Mouse (Mus musculus): ENCODE data around the gene Ski. TPM values are rescaled to one million over a fixed set of nuclear protein-coding genes. Genes with fewer than 3 reads are reported as not detected.
"Not testable (repeated sequence)": the region's sequence is repeated elsewhere in the genome, so short reads cannot be mapped to it uniquely, and the experiment has no call there.

Ski gene
- polyA plus RNA-seq, 1 experiment: 0.57 TPM

DNA sequence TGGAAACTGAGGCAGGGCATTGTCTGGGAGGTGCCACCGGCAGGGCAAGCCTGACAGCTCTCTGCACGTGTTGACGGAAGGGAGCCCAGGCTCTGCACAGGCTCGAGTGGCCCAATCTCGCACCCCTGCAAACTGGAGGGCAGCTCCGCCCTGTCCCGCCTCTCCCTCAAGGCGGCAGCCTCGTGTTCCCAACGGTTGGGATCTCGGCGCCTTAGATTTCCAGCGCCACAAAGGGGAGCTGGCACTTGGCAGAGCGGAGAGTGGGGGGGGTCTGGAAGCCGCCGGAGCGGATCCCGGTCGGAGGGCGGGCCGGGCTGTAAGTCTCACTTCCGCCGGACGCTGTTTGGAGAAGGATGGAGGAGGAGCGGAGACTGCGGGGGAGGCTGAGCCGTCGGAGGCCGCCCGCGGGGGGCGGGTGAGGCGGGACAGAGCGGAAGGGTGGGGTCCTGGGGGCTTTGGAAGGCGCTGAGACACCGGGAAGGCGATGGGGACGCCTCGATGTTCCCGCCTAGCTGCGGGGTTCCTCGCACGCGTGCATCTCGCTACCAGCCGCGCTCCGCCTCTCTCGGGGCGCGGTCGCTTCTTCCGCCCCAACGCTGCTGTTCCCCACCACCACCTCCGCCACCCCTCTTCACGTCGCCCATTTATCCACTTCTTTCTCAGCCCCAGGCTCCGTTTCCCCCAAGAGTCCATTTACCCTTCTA, 27.4 kb upstream of the Ski start, which contains the start of gene Faap20:
Faap20 (plus strand) TSS at position 155 of the 704 bp plus-strand sequence.
- Histone ChIP-seq H3K27me3 (ENCODE audit: control insufficient read depth) (no peaks in the 10 kb centered on the region), H3K36me3 (ENCODE audit: control insufficient read depth) (no peaks in the 10 kb centered on the region; the same call in 1 of the 2 replicates), H3K9me3 (ENCODE audit: control insufficient read depth, low read length) (no peaks in the 10 kb centered on the region), H3K4me1 (ENCODE audit: control insufficient read depth) (peaks cover 22% of the 10 kb centered on the region), H3K4me3 (replicated peaks) (peak within 1 kb of the TSS; percentile 72)
- TF ChIP-seq TAL1 (IDR thresholded peaks at IDR 0.05; ENCODE audit: low read length) (no peak), GATA1 (IDR thresholded peaks at IDR 0.05; ENCODE audit: low read length) (no peak)

DNA sequence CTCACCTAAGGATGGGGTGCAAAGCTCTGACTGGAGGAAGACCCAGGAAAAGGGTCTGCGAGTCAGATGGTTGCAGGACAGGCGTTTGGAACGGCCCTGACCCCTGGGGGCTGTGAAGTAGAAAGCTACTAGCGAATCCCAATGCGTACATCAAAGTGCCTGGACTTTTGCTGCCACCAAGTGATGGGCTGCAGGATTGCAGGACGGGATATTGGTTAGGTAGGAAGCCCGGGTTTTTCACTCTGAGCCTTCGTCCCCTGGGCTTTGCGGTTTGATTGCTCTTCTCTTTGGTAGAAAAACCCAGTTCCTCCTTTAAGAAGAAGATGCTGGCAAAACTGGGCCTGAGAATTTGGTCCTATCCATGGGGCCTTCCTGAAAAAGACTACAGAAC, 26.9 kb upstream of the Ski start:
- H3K4me1 ChIP-seq (ENCODE audit: control insufficient read depth): peaks cover 22% of the 10 kb centered on the region

DNA sequence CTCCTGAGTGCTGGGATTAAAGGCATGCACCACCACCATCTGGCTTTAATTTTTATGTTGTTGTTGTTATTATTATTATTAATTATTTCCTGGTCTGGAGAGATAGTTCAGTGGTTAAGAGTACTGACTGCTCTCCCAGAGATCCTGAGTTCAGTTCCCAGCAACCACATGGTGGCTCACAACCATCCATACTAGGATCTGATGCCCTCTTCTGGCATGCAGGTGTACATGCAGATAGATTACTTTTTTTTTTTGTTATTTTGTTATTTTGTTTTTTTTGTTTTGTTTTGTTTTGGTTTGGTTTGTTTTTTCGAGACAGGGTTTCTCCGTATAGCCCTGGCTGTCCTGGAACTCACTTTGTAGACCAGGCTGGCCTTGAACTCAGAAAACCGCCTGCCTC, 25.7 kb upstream of the Ski start:
- not testable (repeated sequence) for H3K9me3 ChIP-seq (ENCODE audit: control insufficient read depth, low read length); H3K4me3 ChIP-seq (replicated peaks); H3K27me3 ChIP-seq (ENCODE audit: control insufficient read depth); H3K36me3 ChIP-seq (ENCODE audit: control insufficient read depth)
- H3K4me1 ChIP-seq (ENCODE audit: control insufficient read depth): peaks cover 22% of the 10 kb centered on the region

More for the DNA sequence above, 26.9 kb upstream of the Ski start:
- no peaks in the 10 kb centered on the region for H3K9me3 ChIP-seq (ENCODE audit: control insufficient read depth, low read length)
- no peaks in the 10 kb centered on the region for H3K27me3 ChIP-seq (ENCODE audit: control insufficient read depth)
- peak overlapping the region; percentile 72 for H3K4me3 ChIP-seq (replicated peaks)
- TF ChIP-seq GATA1 (IDR thresholded peaks at IDR 0.05; ENCODE audit: low read length) (no peak), TAL1 (IDR thresholded peaks at IDR 0.05; ENCODE audit: low read length) (no peak)
- H3K36me3 ChIP-seq (ENCODE audit: control insufficient read depth): no peaks in the 10 kb centered on the region; the same call in 1 of the 2 replicates

DNA sequence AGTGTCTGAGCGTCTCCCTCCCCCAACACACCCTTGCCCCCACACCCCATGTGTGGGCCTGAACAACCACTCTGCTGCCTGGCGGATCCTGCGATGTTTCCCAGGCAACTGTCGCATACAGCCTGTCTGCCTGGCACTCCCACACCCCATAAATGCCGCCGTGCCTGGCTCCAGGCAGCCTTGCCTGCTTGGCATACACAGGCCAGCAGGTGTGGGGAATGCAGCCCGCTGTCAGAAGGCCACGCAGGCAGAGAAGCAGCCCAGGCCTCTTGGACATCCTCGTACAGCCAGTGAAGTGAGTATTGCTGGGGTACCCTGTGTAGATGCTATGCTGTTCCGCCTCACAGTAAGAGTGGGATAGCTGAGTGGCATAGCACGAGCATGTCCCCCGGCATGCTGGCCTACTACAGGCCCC, 24.3 kb upstream of the Ski start:
- Histone ChIP-seq H3K4me3 (replicated peaks) (no peak overlapping the region), H3K4me1 (ENCODE audit: control insufficient read depth) (peaks cover 22% of the 10 kb centered on the region)
- TF ChIP-seq TAL1 (IDR thresholded peaks at IDR 0.05; ENCODE audit: low read length) (no peak), GATA1 (IDR thresholded peaks at IDR 0.05; ENCODE audit: low read length) (no peak)

DNA sequence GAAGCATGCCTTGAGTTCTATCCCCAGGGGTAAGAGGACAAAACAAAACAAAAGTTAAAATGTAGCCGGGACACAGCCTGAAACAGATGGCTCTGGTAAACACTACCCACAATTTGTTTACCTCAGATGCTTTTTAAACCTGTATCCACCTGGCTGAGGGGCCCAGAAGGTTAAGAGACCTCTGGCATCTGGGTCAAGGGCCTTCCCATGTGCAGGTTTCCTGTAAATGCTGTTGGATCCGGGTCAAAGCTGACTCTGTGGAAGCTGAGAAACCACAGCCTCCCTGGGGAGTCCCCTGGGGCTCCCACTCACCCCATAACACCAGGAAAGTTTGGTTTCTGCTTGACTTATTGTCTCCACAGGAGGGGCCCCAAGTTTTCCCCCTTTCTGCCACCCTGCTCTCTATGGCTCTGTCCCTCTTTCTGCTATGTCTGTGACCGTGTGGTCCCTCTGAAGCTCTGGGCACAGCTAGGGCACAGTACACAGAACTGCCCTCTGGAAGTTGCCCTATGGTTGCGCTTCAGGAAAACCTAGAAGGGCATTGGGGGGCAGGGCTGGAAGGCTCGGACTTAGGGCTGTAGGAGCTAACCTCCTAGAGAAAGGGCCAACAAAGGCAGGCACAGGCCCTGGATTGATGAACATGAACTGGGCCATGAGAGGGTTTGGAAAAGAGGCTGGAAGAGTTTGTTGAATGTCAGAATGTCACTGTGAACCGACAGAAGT, 23.5 kb upstream of the Ski start:
- no peaks in the 10 kb centered on the region for H3K36me3 ChIP-seq (ENCODE audit: control insufficient read depth)
- no peak overlapping the region for H3K4me3 ChIP-seq (replicated peaks)
- peaks cover 22% of the 10 kb centered on the region for H3K4me1 ChIP-seq (ENCODE audit: control insufficient read depth)
- H3K27me3 ChIP-seq (ENCODE audit: control insufficient read depth): no peaks in the 10 kb centered on the region
- H3K9me3 ChIP-seq (ENCODE audit: control insufficient read depth, low read length): no peaks in the 10 kb centered on the region
- TF ChIP-seq TAL1 (IDR thresholded peaks at IDR 0.05; ENCODE audit: low read length) (no peak), GATA1 (IDR thresholded peaks at IDR 0.05; ENCODE audit: low read length) (no peak)

More for the DNA sequence above, 24.3 kb upstream of the Ski start:
- Histone ChIP-seq H3K9me3 (ENCODE audit: control insufficient read depth, low read length) (no peaks in the 10 kb centered on the region), H3K36me3 (ENCODE audit: control insufficient read depth) (no peaks in the 10 kb centered on the region), H3K27me3 (ENCODE audit: control insufficient read depth) (no peaks in the 10 kb centered on the region)

DNA sequence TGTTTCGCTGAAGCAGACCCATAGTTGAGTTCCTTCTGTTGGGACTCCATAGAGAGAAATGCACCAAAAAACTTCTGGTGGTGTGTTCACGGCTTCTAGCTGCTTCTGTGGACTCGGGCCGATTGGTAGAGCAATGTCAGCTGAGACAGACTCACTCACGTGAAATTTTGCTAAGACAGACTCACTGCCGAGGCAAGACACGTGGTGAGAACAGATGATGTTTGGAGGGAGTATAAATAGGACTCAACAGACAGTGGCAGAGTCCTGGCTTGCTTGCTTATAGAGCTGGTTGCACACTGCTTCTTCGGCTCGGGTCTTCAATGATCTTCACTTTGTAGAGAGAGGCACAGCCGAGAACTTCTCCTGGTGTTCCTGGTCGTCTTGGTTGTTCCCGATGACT, 20.8 kb upstream of the Ski start:
- Histone ChIP-seq H3K4me1 (ENCODE audit: control insufficient read depth) (no peaks in the 10 kb centered on the region), H3K27me3 (ENCODE audit: control insufficient read depth) (no peaks in the 10 kb centered on the region), H3K4me3 (replicated peaks) (no peak overlapping the region), H3K36me3 (ENCODE audit: control insufficient read depth) (no peaks in the 10 kb centered on the region), H3K9me3 (ENCODE audit: control insufficient read depth, low read length) (no peaks in the 10 kb centered on the region)
- TF ChIP-seq GATA1 (IDR thresholded peaks at IDR 0.05; ENCODE audit: low read length) (no peak), TAL1 (IDR thresholded peaks at IDR 0.05; ENCODE audit: low read length) (no peak)

DNA sequence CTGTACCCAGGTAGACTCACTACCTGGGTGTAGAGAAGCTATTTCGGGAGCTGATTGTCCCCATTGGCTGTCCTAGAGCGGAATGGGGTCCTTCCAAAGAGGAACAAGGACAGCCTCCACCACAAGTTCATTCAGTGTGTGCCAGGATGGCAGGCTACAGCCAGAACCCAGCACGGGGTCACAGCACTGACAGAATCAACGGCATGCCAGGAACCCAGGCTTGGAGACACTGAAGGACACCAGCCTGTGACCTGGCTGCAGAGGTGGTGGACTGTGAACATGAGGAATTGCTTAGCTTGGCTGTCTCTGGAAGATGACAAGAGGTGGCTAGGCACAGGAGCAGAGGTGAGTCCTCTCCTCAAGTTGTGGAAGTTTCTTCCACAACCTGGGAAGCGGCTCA, 19.9 kb upstream of the Ski start:
- H3K4me1 ChIP-seq (ENCODE audit: control insufficient read depth): no peaks in the 10 kb centered on the region
- TF ChIP-seq GATA1 (IDR thresholded peaks at IDR 0.05; ENCODE audit: low read length) (no peak), TAL1 (IDR thresholded peaks at IDR 0.05; ENCODE audit: low read length) (no peak)
- no peaks in the 10 kb centered on the region for H3K9me3 ChIP-seq (ENCODE audit: control insufficient read depth, low read length)
- H3K4me3 ChIP-seq (replicated peaks): no peak overlapping the region
- H3K36me3 ChIP-seq (ENCODE audit: control insufficient read depth): no peaks in the 10 kb centered on the region
- H3K27me3 ChIP-seq (ENCODE audit: control insufficient read depth): no peaks in the 10 kb centered on the region

DNA sequence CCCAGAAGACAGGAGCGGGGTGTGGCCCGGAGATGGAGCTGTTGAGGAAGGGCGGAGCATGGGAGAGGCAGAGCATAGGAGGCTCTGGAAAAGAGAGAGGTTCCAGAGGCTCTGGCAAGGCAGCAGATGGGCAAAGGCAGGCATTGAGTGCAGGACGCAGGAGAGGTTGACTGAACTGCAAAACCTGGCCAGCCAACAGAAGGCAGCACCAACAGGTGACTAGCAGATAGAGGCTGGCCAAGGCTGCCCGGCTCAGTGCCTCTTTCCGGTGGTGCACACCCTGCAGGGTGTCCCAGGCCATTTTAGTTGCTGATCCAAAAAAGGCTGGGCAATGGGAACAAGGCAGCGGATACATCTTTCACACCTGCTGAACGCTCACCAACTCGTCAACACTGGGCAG, 19.4 kb upstream of the Ski start:
- Histone ChIP-seq H3K36me3 (ENCODE audit: control insufficient read depth) (no peaks in the 10 kb centered on the region), H3K27me3 (ENCODE audit: control insufficient read depth) (no peaks in the 10 kb centered on the region; the same call in 1 of the 2 replicates), H3K4me1 (ENCODE audit: control insufficient read depth) (no peaks in the 10 kb centered on the region), H3K9me3 (ENCODE audit: control insufficient read depth, low read length) (no peaks in the 10 kb centered on the region), H3K4me3 (replicated peaks) (no peak overlapping the region)
- TF ChIP-seq GATA1 (IDR thresholded peaks at IDR 0.05; ENCODE audit: low read length) (no peak), TAL1 (IDR thresholded peaks at IDR 0.05; ENCODE audit: low read length) (no peak)

DNA sequence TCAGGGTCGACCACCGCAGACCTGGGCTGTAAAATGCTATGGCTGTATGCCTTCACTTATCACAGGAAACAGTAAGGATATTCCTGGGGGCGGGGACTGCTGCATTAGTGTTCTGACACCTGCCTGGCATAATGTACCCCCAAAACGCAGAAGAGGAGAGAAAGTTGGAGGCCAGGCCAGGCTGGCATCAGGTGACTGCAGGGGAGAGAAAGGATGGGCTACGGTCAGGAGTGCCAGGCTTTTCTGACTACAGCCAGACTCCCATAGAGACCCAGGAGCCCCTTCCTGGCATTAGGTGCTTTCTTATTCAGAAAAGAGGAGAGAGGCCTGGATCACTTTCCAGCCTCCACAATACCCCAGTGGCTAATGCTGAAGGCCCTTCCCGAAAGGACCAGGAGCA, 17.1 kb upstream of the Ski start:
- TF ChIP-seq GATA1 (IDR thresholded peaks at IDR 0.05; ENCODE audit: low read length) (no peak), TAL1 (IDR thresholded peaks at IDR 0.05; ENCODE audit: low read length) (no peak)
- H3K36me3 ChIP-seq (ENCODE audit: control insufficient read depth): no peaks in the 10 kb centered on the region
- no peaks in the 10 kb centered on the region; the same call in 1 of the 2 replicates for H3K27me3 ChIP-seq (ENCODE audit: control insufficient read depth)
- H3K9me3 ChIP-seq (ENCODE audit: control insufficient read depth, low read length): no peaks in the 10 kb centered on the region
- no peak overlapping the region for H3K4me3 ChIP-seq (replicated peaks)
- H3K4me1 ChIP-seq (ENCODE audit: control insufficient read depth): no peaks in the 10 kb centered on the region; the same call in 1 of the 2 replicates

Measured in erythroblast, embryonic 14.5 days (primary cell).